Mouse (Mus musculus) spleen, postnatal 0 days (tissue): ENCODE measurements around the gene Zc3h12a. TPM values are rescaled to one million over a fixed set of nuclear protein-coding genes. Genes with fewer than 3 reads are reported as not detected.

ENCODE experiments used
- polyA plus RNA-seq: library from polyadenylated mRNA; unstranded; fragments of >200 nt; fragmentation: Nextera tagmentation; extraction: Ambion mirVana; gene quantifications from 2 replicates; pipeline ENCODE4 v1.2.1, GENCODE M21; 2015

Zc3h12a gene
- 1.2 and 1.3 TPM in 2 replicates for polyA plus RNA-seq

DNA sequence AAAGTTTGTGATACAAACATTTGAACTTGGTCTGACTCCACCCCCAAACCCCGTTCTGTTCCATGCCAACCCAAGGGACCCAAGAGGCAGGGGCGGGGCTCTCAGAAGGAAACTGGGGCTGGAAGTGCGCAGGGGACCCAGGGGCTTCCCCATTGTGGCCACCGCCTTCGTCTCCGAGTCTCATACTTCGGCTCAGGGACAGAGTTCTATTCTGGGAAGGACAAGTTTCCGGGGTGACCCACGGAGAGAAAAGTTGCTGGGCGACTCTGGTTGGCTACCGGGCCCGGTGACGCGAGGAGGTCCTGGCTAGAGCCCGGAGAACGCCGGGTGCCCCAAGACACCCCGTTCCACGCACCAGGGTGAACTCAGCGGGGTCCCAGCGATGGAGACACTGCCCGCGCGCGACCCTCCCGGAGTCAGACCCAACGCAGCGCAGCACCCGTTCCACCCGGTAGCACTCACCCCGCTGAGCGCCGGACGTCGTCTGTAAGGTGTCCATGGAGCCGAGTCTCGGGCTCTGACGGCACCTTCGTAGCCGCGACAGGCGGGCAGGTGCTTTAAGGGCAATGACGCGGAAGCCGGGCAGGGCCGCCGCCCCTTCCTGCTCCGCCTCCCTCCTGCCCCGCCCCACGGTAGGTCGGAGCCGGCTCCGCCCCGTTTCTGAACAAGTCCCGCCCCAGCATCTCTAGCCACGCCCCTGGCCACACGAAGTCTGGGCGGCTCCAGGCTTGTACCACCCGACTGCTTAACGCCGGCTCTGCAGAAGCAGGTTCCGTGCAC is at the start of gene Zc3h12a:
Gene Zc3h12a, minus strand, starts transcription at position 536 of the 780 bp plus-strand sequence.

DNA sequence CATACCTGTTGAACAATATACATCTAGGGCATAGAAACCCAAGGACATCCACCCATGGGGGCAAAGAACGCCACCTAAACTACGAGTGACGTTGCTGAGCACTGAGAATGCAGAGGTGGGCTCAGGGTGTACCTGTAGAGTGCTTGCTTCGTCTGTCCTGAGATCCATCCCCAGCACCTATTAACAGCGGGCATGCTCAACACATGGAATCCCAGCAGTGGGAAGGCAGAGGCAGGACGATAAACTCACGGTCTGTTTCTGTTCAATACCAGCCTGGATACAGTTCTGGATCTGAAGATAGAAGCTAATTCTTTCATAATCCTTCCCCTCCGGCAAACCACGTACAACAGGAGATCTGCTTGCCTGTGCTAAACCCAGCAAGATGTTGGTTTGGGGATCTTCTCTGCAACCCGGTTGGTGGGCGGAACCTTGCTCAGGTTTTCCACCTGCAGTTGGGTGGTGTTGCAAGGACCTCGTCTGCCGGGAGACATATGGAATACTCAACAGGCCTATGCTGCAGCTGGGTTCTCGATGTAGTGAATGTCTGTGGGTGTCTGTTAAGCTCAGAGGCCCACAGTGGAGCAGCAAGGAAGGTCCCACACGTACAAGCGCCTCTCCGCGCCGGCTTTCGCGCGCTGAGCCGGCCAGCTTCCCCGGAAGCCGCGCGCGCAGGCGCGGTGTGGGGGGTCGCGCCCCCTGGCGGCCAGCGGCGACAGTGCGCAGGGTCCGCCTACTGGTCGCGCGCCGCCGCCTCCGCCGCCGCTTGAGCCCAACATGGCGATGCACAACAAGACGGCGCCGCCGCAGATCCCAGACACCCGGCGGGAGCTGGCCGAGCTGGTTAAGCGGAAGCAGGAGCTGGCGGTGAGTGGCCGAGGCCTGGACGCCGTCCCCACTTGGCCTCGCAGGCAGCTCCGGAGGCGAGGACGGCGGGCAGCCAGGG is 43.0 kb downstream of the Zc3h12a start, which contains the start of gene Meaf6:
Gene Meaf6, plus strand, starts transcription at position 732 of the 943 bp plus-strand sequence.

Other genes starting within 250 kb of the Zc3h12a start
- not detected in 2 replicates for gene Epha10, start 246.9 kb downstream of the Zc3h12a start, polyA plus RNA-seq
- gene 9930104L06Rik, start 190.8 kb downstream of the Zc3h12a start, polyA plus RNA-seq = 6.2 and 6.9 TPM in 2 replicates
- gene Cdca8, start 188.5 kb downstream of the Zc3h12a start, polyA plus RNA-seq = 126 and 150 TPM in 2 replicates
- 5.6 and 7.0 TPM in 2 replicates for gene Rspo1, start 141.4 kb downstream of the Zc3h12a start, polyA plus RNA-seq
- gene Gnl2, start 111.3 kb downstream of the Zc3h12a start, polyA plus RNA-seq = 42.9 and 43.2 TPM in 2 replicates
- 0.17 TPM in 1 of 2 replicates, not detected in the other for gene Dnali1, start 62.1 kb downstream of the Zc3h12a start, polyA plus RNA-seq
- 19.1 and 19.3 TPM in 2 replicates for gene Snip1, start 61.2 kb downstream of the Zc3h12a start, polyA plus RNA-seq
- gene Meaf6, start 42.7 kb downstream of the Zc3h12a start, polyA plus RNA-seq = 31.2 and 37.5 TPM in 2 replicates